Mouse (Mus musculus): ENCODE data around the gene Tvp23b.

Gene Tvp23b

DNA sequence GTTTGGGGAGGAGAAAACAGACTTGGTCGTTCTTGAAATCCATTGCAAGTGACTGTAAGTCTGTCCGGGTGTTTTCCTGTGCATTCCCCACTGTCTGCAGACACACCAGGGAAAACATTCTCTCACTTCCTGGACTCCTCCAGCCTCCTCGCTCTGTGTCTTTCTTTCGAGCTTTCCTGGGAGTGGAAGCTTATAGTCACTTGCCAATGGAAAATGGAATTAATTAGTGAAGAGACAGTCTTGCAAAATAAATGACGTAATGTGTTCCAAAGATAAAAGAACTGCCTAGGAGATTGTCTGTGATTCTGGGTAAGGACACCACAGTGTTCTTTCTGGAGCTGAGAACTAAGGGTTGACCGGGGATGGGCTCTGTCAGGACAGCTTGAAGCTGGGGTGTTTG, 64.3 kb downstream of the Tvp23b start:
- DNase-seq (ENCODE audit: low read depth), result no peak

DNA sequence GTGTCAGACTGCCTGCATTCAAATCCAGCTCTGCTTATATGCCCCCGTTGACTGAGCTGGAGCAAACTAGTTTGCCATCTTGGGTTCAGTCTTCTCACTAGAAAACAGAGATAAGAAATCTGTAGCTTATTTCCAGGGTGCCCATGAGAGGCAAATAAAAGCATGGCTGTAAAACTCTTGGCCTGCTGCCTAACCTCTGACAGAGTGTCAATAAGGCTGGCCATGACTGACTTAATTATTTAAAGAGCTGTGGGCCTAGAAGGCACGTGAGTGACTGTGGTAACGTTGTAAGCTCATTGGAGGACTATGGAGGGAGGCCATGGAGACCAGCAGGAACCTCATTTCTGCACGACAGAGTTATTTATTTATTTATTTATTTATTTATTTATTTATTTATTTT, 66.3 kb downstream of the Tvp23b start:
- DNase-seq (ENCODE audit: low read depth), result no peak

- DNase-seq (ENCODE audit: low read depth), result peak; percentile 72
Measured at GRCm38 (mm10) chr11:62949548-62949947, 70.3 kb downstream of the Tvp23b start.

GRCm38 (mm10) chr11:62951012-62951411, 71.8 kb downstream of the Tvp23b start, which contains the start of gene Cdrt4:
Gene Cdrt4 (plus strand): TSS chr11:62951193.
- DNase-seq (ENCODE audit: low read depth), result no peak

DNA sequence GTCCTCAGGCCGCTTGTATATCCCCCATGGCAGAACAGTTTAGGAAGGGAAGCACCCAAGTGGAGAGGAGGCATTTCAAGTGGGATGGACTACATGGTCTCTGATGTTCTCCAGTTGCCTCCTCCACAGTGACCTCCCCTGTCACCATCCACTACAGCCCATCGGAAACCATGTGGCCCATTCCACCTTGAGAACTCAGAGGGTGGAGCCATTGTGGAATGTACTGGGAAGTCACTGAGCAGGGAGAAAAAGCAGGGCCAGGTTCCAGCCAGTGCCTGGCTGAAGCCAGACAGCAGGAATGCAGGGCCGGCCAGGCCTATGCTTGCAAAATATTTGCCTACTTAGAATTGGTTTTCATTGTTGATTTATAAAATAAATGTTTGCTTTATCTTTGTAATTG, 75.5 kb downstream of the Tvp23b start:
- DNase-seq (ENCODE audit: low read depth), result no peak

DNA sequence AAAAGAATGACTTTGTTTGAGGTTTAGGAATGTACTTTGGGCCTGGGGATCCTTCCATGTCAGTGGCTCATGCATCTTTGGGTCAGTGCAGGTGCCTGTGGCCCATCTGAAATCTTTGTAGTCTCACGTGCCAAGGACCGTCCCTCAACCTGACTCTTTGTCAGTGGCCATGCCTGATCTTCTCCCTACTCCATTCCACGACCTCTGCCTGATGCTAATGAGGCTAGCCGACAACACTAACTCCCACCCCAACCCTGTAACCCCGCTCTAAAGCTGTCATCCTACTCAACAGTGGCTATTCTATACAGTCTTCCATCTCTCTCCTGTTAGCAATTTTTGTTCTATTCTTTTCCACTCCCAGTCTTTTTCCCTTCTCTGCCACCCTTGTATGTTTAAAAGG, 75.9 kb downstream of the Tvp23b start:
- DNase-seq (ENCODE audit: low read depth), result no peak

- DNase-seq (ENCODE audit: low read depth), result no peak
Measured at GRCm38 (mm10) chr11:62955776-62956175, 76.5 kb downstream of the Tvp23b start.

DNA sequence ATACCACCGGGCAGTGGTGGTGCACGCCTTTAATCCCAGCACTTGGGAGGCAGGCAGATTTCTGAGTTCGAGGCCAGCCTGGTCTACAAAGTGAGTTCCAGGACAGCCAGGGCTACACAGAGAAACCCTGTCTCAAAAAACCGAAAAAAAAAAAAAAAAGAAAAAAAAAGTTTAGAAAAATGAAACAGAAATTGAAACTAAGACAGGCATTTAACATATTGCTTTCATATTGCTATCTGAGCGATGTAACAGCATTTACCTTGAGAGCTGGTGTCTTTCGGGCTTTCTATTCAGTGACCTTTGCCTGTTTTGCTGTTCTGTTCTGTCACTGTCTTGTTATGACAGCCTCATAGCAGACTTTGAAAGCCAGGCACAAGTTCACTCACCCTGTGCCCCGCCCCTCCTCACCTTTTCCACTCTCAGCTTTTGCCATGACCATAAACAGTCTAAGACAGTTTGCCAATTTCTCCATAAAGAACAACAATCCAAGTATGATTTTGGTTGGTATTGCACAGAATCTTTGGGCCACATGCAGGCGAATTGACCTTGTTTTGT, 78.4 kb downstream of the Tvp23b start:
- no peak for DNase-seq (ENCODE audit: low read depth)

DNA sequence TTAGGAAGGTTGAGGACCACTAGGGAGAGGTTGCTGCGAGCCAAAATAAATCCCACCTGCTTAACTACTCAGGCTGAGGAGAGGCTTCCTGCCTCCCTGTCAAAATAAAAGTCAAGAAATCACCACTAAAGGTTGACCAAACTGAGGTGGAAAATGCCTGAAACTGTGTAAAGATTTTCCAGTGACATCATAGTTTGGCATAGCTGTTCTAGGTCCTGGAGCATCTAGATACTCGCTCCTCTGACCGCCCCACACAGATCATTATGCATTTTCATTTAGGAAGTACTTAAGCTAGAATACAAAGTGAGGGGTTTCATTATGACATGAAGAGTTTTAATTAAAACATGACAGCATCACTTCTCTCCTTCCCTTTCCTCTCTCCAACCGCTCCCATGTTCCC, 84.0 kb downstream of the Tvp23b start:
- no peak for DNase-seq (ENCODE audit: low read depth)

- DNase-seq (ENCODE audit: low read depth), result no peak
Measured at GRCm38 (mm10) chr11:62966424-62966764, 87.1 kb downstream of the Tvp23b start.

Measured in fibroblast of lung, adult 2 months (primary cell).